Mouse (Mus musculus) MEL (cell line): ENCODE measurements at regions not wholly inside any gene's neighbourhood (a gene's known extent, or its start where the extent isn't known, plus 50 kb on each side); places are given as distances from the start of the nearest gene placed in this dataset.

Source experiments
- CTCF ChIP-seq, 3 experiments: IDR thresholded peaks in 2 of 3; conservative IDR thresholded peaks in 1 of 3; 2 replicates each; pipeline ENCODE4 v1.5.1; 2011 to 2012; ENCODE audit warnings: low read length in 3 of 3, low read depth in 2 of 3, mild to moderate bottlenecking in 2 of 3, improper control_type of control experiment in 1 of 3, inconsistent platforms in 1 of 3, mixed read lengths in 1 of 3, moderate library complexity in 1 of 3; ENCODE audit not compliant: control insufficient read depth in 1 of 3, insufficient read depth in 1 of 3, poor library complexity in 1 of 3, severe bottlenecking in 1 of 3
- GABPA ChIP-seq: IDR thresholded peaks from 2 replicates; pipeline ENCODE4 v1.6.1; 2012; ENCODE audit warnings: low read depth, mild to moderate bottlenecking, inconsistent platforms, low read length, improper control_type of control experiment, moderate library complexity
- JUND ChIP-seq: IDR thresholded peaks from 2 replicates; pipeline ENCODE4 v1.6.1; 2011; ENCODE audit warnings: low read depth, mild to moderate bottlenecking, improper control_type of control experiment, low read length
- KAT2A ChIP-seq: conservative IDR thresholded peaks from 2 replicates; pipeline ENCODE4 v1.6.1; 2012; ENCODE audit warnings: low read depth, low read length, improper control_type of control experiment, inconsistent platforms
- MAFK ChIP-seq: IDR thresholded peaks from 2 replicates; pipeline ENCODE4 v1.6.1; 2011; ENCODE audit warnings: low read depth, mild to moderate bottlenecking, low read length, improper control_type of control experiment, borderline replicate concordance
- MAX ChIP-seq: IDR thresholded peaks from 2 replicates; pipeline ENCODE4 v1.6.1; 2011; ENCODE audit warnings: low read length, improper control_type of control experiment
- POLR2A ChIP-seq, 2 experiments: IDR thresholded peaks; 2 replicates each; pipeline ENCODE4 v1.6.1; 2011 to 2012; ENCODE audit warnings: low read length in 2 of 2, mild to moderate bottlenecking in 2 of 2, control low read depth in 1 of 2, improper control_type of control experiment in 1 of 2, low read depth in 1 of 2, moderate library complexity in 1 of 2; ENCODE audit not compliant: control insufficient read depth in 1 of 2, insufficient read depth in 1 of 2, poor library complexity in 1 of 2
- TCF12 ChIP-seq: IDR thresholded peaks from 2 replicates; pipeline ENCODE4 v1.6.1; 2014; ENCODE audit warnings: low read depth, mild to moderate bottlenecking, inconsistent platforms, low read length, improper control_type of control experiment, moderate library complexity
- USF1 ChIP-seq: IDR thresholded peaks from 2 replicates; pipeline ENCODE4 v1.6.1; 2014; ENCODE audit warnings: low read depth, mild to moderate bottlenecking, inconsistent platforms, low read length, improper control_type of control experiment, moderate library complexity
- ZC3H11A ChIP-seq: IDR thresholded peaks from 2 replicates; pipeline ENCODE4 v1.6.1; 2012; ENCODE audit warnings: low read depth, mild to moderate bottlenecking, inconsistent platforms, low read length, improper control_type of control experiment

DNA sequence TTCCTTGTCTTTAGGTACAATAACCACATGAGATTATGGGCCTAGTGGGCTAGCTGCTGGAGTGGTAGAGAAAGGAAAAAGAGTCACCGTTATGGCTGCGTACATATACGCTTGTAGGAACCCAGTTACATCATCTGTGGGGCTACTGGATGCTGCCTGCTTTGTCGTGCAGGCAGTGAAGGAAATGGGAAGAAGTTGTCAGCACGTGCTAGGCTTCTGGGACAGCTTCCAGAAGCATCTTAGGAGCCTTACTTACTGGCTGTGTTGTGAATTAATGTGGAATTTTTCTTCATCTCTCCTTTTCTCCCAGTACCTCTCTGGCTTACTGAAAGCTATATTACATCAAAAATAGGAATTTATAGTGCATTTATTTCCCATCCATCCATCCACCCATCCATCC is 427.2 kb upstream of the Sall1 start:
- TF ChIP-seq CTCF (IDR thresholded peaks at IDR 0.05 in 2 of 3, conservative IDR thresholded peaks at IDR 0.05 in 1 of 3; ENCODE audit: control insufficient read depth in 1 of 3, insufficient read depth in 1 of 3, low read depth in 2 of 3, low read length in 3 of 3, poor library complexity in 1 of 3, severe bottlenecking in 1 of 3): no peak
- no peak for TF ChIP-seq MAFK
- TF ChIP-seq ZC3H11A: no peak
- no peak for TF ChIP-seq USF1
- TF ChIP-seq POLR2A (IDR thresholded peaks at IDR 0.05; ENCODE audit: control insufficient read depth in 1 of 2, insufficient read depth in 1 of 2, low read depth in 1 of 2, low read length in 2 of 2, poor library complexity in 1 of 2): no peak
- no peak for TF ChIP-seq TCF12
- TF ChIP-seq KAT2A: no peak
- TF ChIP-seq JUND: no peak
- TF ChIP-seq GABPA: no peak
- TF ChIP-seq MAX: no peak
